Mouse (Mus musculus): ENCODE measurements at regions not wholly inside any gene's neighbourhood (a gene's known extent, or its start where the extent isn't known, plus 50 kb on each side); places are given as distances from the start of the nearest gene placed in this dataset.
"Not testable (repeated sequence)": the region's sequence is repeated elsewhere in the genome, so short reads cannot be mapped to it uniquely, and the experiment has no call there.

- Histone ChIP-seq H3K27ac (no peak overlapping the region), H3K36me3 (ENCODE audit: control insufficient read depth, insufficient read depth, low read length) (no peaks in the 10 kb centered on the region), H3K4me3 (no peak overlapping the region), H3K79me2 (replicated peaks; ENCODE audit: control insufficient read depth, insufficient read depth, low read length) (no peaks in the 10 kb centered on the region), H3K9ac (ENCODE audit: low read depth, low read length) (no peak overlapping the region), H3K4me1 (ENCODE audit: control insufficient read depth, insufficient read depth, low read length) (no peaks in the 10 kb centered on the region), H3K27me3 (ENCODE audit: control insufficient read depth, insufficient read depth, low read length) (no peaks in the 10 kb centered on the region)
- DNase-seq, result no peak
- no peak for TF ChIP-seq POLR2A (IDR thresholded peaks at IDR 0.05; ENCODE audit: insufficient read depth, low read depth, low read length)
- TF ChIP-seq CTCF (IDR thresholded peaks at IDR 0.05), result no peak
- TF ChIP-seq EP300 (IDR thresholded peaks at IDR 0.05; ENCODE audit: insufficient read depth, low read depth, low read length), result no peak
- WGBS, result 65% methylated on average over 5 of the region's 5 CpGs
- intact Hi-C loops (cut with DNase I), result no loop called here
Observed at GRCm38 (mm10) chr12:113422736-113423254, 66.5 kb upstream of the Adam6b start.

- no peak overlapping the region for H3K4me3 ChIP-seq
- no peaks in the 10 kb centered on the region for H3K36me3 ChIP-seq (ENCODE audit: control insufficient read depth, insufficient read depth, low read length)
- WGBS, result 81% methylated on average over 6 of the region's 6 CpGs
- intact Hi-C loops (cut with DNase I), result no loop called here
- H3K9ac ChIP-seq (ENCODE audit: low read depth, low read length), result peak overlapping the region; percentile 71
- no peaks in the 10 kb centered on the region for H3K4me1 ChIP-seq (ENCODE audit: control insufficient read depth, insufficient read depth, low read length)
- H3K79me2 ChIP-seq (replicated peaks; ENCODE audit: control insufficient read depth, insufficient read depth, low read length), result no peaks in the 10 kb centered on the region
- TF ChIP-seq POLR2A (IDR thresholded peaks at IDR 0.05; ENCODE audit: insufficient read depth, low read depth, low read length) (no peak), EP300 (IDR thresholded peaks at IDR 0.05; ENCODE audit: insufficient read depth, low read depth, low read length) (no peak), CTCF (IDR thresholded peaks at IDR 0.05) (no peak)
- H3K27me3 ChIP-seq (ENCODE audit: control insufficient read depth, insufficient read depth, low read length), result no peaks in the 10 kb centered on the region
- no peak overlapping the region for H3K27ac ChIP-seq
- no peak for DNase-seq
Observed at GRCm38 (mm10) chr12:113423736-113424597, 65.3 kb upstream of the Adam6b start.

GRCm38 (mm10) chr12:113424598-113425208 is 64.6 kb upstream of the Adam6b start:
- H3K27ac ChIP-seq; DNase-seq; H3K36me3 ChIP-seq (ENCODE audit: control insufficient read depth, insufficient read depth, low read length); H3K4me3 ChIP-seq; H3K79me2 ChIP-seq (replicated peaks; ENCODE audit: control insufficient read depth, insufficient read depth, low read length); H3K4me1 ChIP-seq (ENCODE audit: control insufficient read depth, insufficient read depth, low read length); H3K27me3 ChIP-seq (ENCODE audit: control insufficient read depth, insufficient read depth, low read length); intact Hi-C loops (cut with DNase I): not testable (repeated sequence)
- peak overlapping the region; percentile 71 for H3K9ac ChIP-seq (ENCODE audit: low read depth, low read length)

- H3K27me3 ChIP-seq (ENCODE audit: control insufficient read depth, insufficient read depth, low read length), result no peaks in the 10 kb centered on the region
- 74% methylated on average over 8 of the region's 8 CpGs for WGBS
- H3K27ac ChIP-seq, result no peak overlapping the region
- H3K79me2 ChIP-seq (replicated peaks; ENCODE audit: control insufficient read depth, insufficient read depth, low read length), result no peaks in the 10 kb centered on the region
- TF ChIP-seq CTCF (IDR thresholded peaks at IDR 0.05) (no peak), POLR2A (IDR thresholded peaks at IDR 0.05; ENCODE audit: insufficient read depth, low read depth, low read length) (no peak), EP300 (IDR thresholded peaks at IDR 0.05; ENCODE audit: insufficient read depth, low read depth, low read length) (no peak)
- intact Hi-C loops (cut with DNase I), result no loop called here
- peak overlapping the region; percentile 49 for H3K9ac ChIP-seq (ENCODE audit: low read depth, low read length)
- no peak overlapping the region for H3K4me3 ChIP-seq
- no peaks in the 10 kb centered on the region for H3K36me3 ChIP-seq (ENCODE audit: control insufficient read depth, insufficient read depth, low read length)
- no peaks in the 10 kb centered on the region for H3K4me1 ChIP-seq (ENCODE audit: control insufficient read depth, insufficient read depth, low read length)
- DNase-seq, result no peak
Observed at GRCm38 (mm10) chr12:113425209-113426070, 63.9 kb upstream of the Adam6b start.

GRCm38 (mm10) chr12:113426636-113427035 is 62.7 kb upstream of the Adam6b start:
- 70% methylated on average over 4 of the region's 4 CpGs for WGBS
- Histone ChIP-seq H3K9ac (ENCODE audit: low read depth, low read length) (no peak overlapping the region), H3K36me3 (ENCODE audit: control insufficient read depth, insufficient read depth, low read length) (no peaks in the 10 kb centered on the region), H3K4me1 (ENCODE audit: control insufficient read depth, insufficient read depth, low read length) (no peaks in the 10 kb centered on the region), H3K79me2 (replicated peaks; ENCODE audit: control insufficient read depth, insufficient read depth, low read length) (no peaks in the 10 kb centered on the region), H3K4me3 (no peak overlapping the region), H3K27ac (no peak overlapping the region; the same call in 1 of the 2 replicates), H3K27me3 (ENCODE audit: control insufficient read depth, insufficient read depth, low read length) (no peaks in the 10 kb centered on the region)
- DNase-seq, result no peak
- no peak for TF ChIP-seq EP300 (IDR thresholded peaks at IDR 0.05; ENCODE audit: insufficient read depth, low read depth, low read length)
- TF ChIP-seq POLR2A (IDR thresholded peaks at IDR 0.05; ENCODE audit: insufficient read depth, low read depth, low read length), result no peak
- no peak for TF ChIP-seq CTCF (IDR thresholded peaks at IDR 0.05)
- intact Hi-C loops (cut with DNase I), result no loop called here

Measured in heart, adult 2 months (tissue).